Mouse (Mus musculus) kidney, adult 2 months (tissue): Measurements from ENCODE around the gene Iqck.

Experiments used
- CTCF ChIP-seq: fragments of 200-500 bp; conservative IDR thresholded peaks from 2 replicates; pipeline ENCODE4 v1.5.1; 2011; ENCODE audit warnings: low read depth, mild to moderate bottlenecking, control low read depth, low read length, moderate library complexity, mixed read lengths; ENCODE audit not compliant: insufficient read depth, insufficient read length
- POLR2A ChIP-seq: fragments of 200-500 bp; IDR thresholded peaks from one replicate; pipeline ENCODE4 v1.6.1; 2011; ENCODE audit warnings: low read depth, low read length, control low read depth

DNA sequence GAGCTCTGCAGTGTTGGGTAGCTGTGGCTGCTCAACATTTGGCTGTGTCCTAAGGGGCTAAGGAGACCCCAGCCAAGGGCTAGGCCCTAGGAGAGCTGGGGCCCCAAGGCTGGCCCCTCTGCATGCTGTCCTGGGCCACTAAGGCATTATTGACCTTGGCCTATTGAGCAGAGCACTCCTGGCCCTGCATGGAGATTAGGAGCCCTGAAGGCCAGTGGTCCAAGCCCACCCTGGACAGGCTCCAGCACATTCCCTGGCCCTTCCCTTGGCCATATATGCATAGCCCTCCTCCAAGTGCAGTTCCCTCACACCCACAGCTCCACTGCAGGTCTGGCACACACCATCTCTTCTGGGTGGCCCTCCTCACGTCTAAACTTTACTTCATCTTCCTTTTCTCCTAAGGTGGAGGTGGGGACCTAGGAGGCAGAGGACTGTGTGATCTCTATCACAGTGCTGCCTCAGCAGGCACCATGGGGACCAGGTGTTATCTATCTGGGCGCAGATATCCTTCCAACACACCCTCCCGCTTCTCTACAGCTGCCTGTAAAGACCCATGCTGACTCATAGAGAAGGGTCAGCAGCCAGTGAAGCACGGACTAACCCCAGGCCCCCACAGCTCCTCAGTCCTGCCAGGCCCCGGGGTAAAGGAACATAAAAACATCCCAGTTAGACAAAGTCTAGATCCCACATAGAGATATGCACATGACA is 5.9 kb upstream of the Iqck start:
- TF ChIP-seq CTCF (no peak), POLR2A (no peak)
